Mouse (Mus musculus) CD4-positive, CD25-positive, alpha-beta regulatory T cell, adult 2 months (primary cell): ENCODE results near the gene Smtnl2.
"Not testable (repeated sequence)": the region's sequence is repeated elsewhere in the genome, so short reads cannot be mapped to it uniquely, and the experiment has no call there.

Source experiments
- DNase-seq: peaks from one replicate; pipeline ENCODE4 v3.0.0-alpha.2; 2012; ENCODE audit warnings: low read depth, low spot score

Smtnl2 gene

GRCm38 (mm10) chr11:72411093-72411921, at the start of gene Smtnl2:
Gene Smtnl2 (minus strand): TSS chr11:72411713.
- peak; percentile 8 for DNase-seq

GRCm38 (mm10) chr11:72458502-72458901, 47.0 kb upstream of the Smtnl2 start:
- DNase-seq: no peak

- DNase-seq: no peak
These were observed 46.5 kb upstream of the Smtnl2 start for GRCm38 (mm10) chr11:72457995-72458496.

- DNase-seq: no peak
These were observed 44.2 kb upstream of the Smtnl2 start for GRCm38 (mm10) chr11:72455694-72456093.

GRCm38 (mm10) chr11:72453105-72453953, 41.8 kb upstream of the Smtnl2 start:
- no peak for DNase-seq

- DNase-seq: no peak
These were observed 40.7 kb upstream of the Smtnl2 start for GRCm38 (mm10) chr11:72452140-72452665.

- DNase-seq: no peak
These were observed 36.0 kb upstream of the Smtnl2 start for GRCm38 (mm10) chr11:72447475-72447874.

- peak; percentile 80 for DNase-seq
These were observed 35.0 kb upstream of the Smtnl2 start for GRCm38 (mm10) chr11:72446311-72447105.

GRCm38 (mm10) chr11:72440965-72441664, 29.6 kb upstream of the Smtnl2 start, which contains the start of gene Mybbp1a:
Gene Mybbp1a (plus strand): TSS chr11:72441355.
- DNase-seq: peak; percentile 99

GRCm38 (mm10) chr11:72440597-72440964, 29.1 kb upstream of the Smtnl2 start:
- DNase-seq: not testable (repeated sequence)

GRCm38 (mm10) chr11:72438411-72438810, 26.9 kb upstream of the Smtnl2 start:
- DNase-seq: no peak

GRCm38 (mm10) chr11:72436756-72437650, 25.5 kb upstream of the Smtnl2 start:
- DNase-seq: no peak

GRCm38 (mm10) chr11:72436271-72436670, 24.8 kb upstream of the Smtnl2 start:
- no peak for DNase-seq

GRCm38 (mm10) chr11:72435694-72436045, 24.2 kb upstream of the Smtnl2 start:
- DNase-seq: no peak

GRCm38 (mm10) chr11:72434963-72435693, 23.6 kb upstream of the Smtnl2 start, which contains the start of gene Ggt6:
Gene Ggt6 (plus strand): TSS chr11:72435526.
- DNase-seq: no peak

- DNase-seq: not testable (repeated sequence)
These were observed 19.0 kb upstream of the Smtnl2 start for GRCm38 (mm10) chr11:72430311-72431068.

- DNase-seq: peak; percentile 88
These were observed 17.8 kb upstream of the Smtnl2 start for GRCm38 (mm10) chr11:72429288-72429690.

GRCm38 (mm10) chr11:72428694-72429093, 17.2 kb upstream of the Smtnl2 start:
- DNase-seq: peak; percentile 85
